Mouse (Mus musculus): ENCODE data around the gene Chrdl2. TPM values are rescaled to one million over a fixed set of nuclear protein-coding genes. Genes with fewer than 3 reads are reported as not detected.

The Chrdl2 gene
- polyA plus RNA-seq, 1 experiment = not detected

DNA sequence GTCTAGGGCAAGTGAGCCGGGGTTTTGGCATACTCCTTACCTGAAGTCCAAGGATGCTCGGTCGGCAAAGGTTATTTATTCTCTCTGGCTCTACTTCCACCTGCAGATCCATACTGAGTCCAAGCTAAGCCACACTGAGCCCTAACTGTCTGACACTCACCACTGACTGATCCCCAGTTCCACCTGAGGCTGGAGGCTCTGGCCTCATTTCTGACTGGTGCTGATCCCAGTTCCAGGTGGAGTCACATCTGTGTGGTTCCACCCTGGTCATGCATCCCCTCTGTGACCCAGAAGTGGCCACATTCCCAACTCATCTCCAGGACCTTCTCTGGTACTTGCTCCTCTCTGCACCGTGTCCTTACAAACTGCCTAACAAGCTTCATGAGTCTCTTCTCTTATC is 2.8 kb downstream of the Chrdl2 start:
- Histone ChIP-seq H3K4me1 (ENCODE audit: control insufficient read depth, insufficient read depth, low read length) (peaks cover 8% of the 10 kb centered on the region), H3K27ac (ENCODE audit: insufficient read depth, low read depth, low read length) (no peak overlapping the region), H3K4me3 (ENCODE audit: insufficient read depth, low read length) (no peak overlapping the region)
- TF ChIP-seq CTCF (IDR thresholded peaks at IDR 0.05; ENCODE audit: low read depth, low read length) = no peak
- TF ChIP-seq POLR2A (IDR thresholded peaks at IDR 0.05; ENCODE audit: borderline replicate concordance, low read depth, low read length) = no peak

GRCm38 (mm10) chr7:100009640-100010039 is 3.7 kb downstream of the Chrdl2 start:
- H3K27ac ChIP-seq (ENCODE audit: insufficient read depth, low read depth, low read length) = no peak overlapping the region
- peaks cover 8% of the 10 kb centered on the region for H3K4me1 ChIP-seq (ENCODE audit: control insufficient read depth, insufficient read depth, low read length)
- TF ChIP-seq POLR2A (IDR thresholded peaks at IDR 0.05; ENCODE audit: borderline replicate concordance, low read depth, low read length) (no peak), CTCF (IDR thresholded peaks at IDR 0.05; ENCODE audit: low read depth, low read length) (peak; percentile 54)
- H3K4me3 ChIP-seq (ENCODE audit: insufficient read depth, low read length) = no peak overlapping the region

- Histone ChIP-seq H3K27ac (ENCODE audit: insufficient read depth, low read depth, low read length) (no peak overlapping the region), H3K4me3 (ENCODE audit: insufficient read depth, low read length) (no peak overlapping the region), H3K4me1 (ENCODE audit: control insufficient read depth, insufficient read depth, low read length) (peaks cover 8% of the 10 kb centered on the region)
- TF ChIP-seq POLR2A (IDR thresholded peaks at IDR 0.05; ENCODE audit: borderline replicate concordance, low read depth, low read length) = no peak
- TF ChIP-seq CTCF (IDR thresholded peaks at IDR 0.05; ENCODE audit: low read depth, low read length) = no peak
Observed at GRCm38 (mm10) chr7:100010711-100011110, 4.7 kb downstream of the Chrdl2 start.

DNA sequence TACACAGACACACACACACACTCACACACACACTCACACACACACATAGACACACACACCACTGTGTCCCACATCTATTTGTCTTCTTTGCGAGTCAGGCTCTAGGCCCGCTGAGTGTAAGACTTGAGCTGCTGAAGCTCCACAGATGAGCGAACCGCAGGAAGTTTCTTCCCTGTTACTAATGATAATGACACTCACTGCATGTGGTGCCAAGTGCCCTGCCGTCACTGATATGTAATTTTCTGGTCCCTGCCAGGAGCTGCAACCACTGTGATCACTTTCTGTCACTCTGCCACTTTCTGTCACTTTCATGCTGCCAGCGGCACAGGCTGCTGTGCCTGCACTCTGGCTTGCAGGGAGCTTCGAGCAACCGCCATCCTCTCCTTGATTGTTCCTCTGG is 6.1 kb downstream of the Chrdl2 start:
- no peak overlapping the region for H3K4me3 ChIP-seq (ENCODE audit: insufficient read depth, low read length)
- no peak overlapping the region for H3K27ac ChIP-seq (ENCODE audit: insufficient read depth, low read depth, low read length)
- TF ChIP-seq CTCF (IDR thresholded peaks at IDR 0.05; ENCODE audit: low read depth, low read length) (no peak), POLR2A (IDR thresholded peaks at IDR 0.05; ENCODE audit: borderline replicate concordance, low read depth, low read length) (no peak)
- peaks cover 8% of the 10 kb centered on the region for H3K4me1 ChIP-seq (ENCODE audit: control insufficient read depth, insufficient read depth, low read length)

GRCm38 (mm10) chr7:100012515-100012914 is 6.5 kb downstream of the Chrdl2 start:
- Histone ChIP-seq H3K4me3 (ENCODE audit: insufficient read depth, low read length) (no peak overlapping the region), H3K27ac (ENCODE audit: insufficient read depth, low read depth, low read length) (no peak overlapping the region), H3K4me1 (ENCODE audit: control insufficient read depth, insufficient read depth, low read length) (peaks cover 8% of the 10 kb centered on the region)
- TF ChIP-seq POLR2A (IDR thresholded peaks at IDR 0.05; ENCODE audit: borderline replicate concordance, low read depth, low read length) (no peak), CTCF (IDR thresholded peaks at IDR 0.05; ENCODE audit: low read depth, low read length) (no peak)

GRCm38 (mm10) chr7:100014123-100014600 is 8.2 kb downstream of the Chrdl2 start:
- Histone ChIP-seq H3K4me3 (ENCODE audit: insufficient read depth, low read length) (no peak overlapping the region), H3K4me1 (ENCODE audit: control insufficient read depth, insufficient read depth, low read length) (peaks cover 8% of the 10 kb centered on the region), H3K27ac (ENCODE audit: insufficient read depth, low read depth, low read length) (no peak overlapping the region)
- no peak for TF ChIP-seq CTCF (IDR thresholded peaks at IDR 0.05; ENCODE audit: low read depth, low read length)
- no peak for TF ChIP-seq POLR2A (IDR thresholded peaks at IDR 0.05; ENCODE audit: borderline replicate concordance, low read depth, low read length)

GRCm38 (mm10) chr7:100017056-100017455 is 11.1 kb downstream of the Chrdl2 start:
- no peak overlapping the region for H3K27ac ChIP-seq (ENCODE audit: insufficient read depth, low read depth, low read length)
- TF ChIP-seq CTCF (IDR thresholded peaks at IDR 0.05; ENCODE audit: low read depth, low read length) = no peak
- H3K4me1 ChIP-seq (ENCODE audit: control insufficient read depth, insufficient read depth, low read length) = no peaks in the 10 kb centered on the region
- H3K4me3 ChIP-seq (ENCODE audit: insufficient read depth, low read length) = no peak overlapping the region

GRCm38 (mm10) chr7:100027353-100027752 is 21.4 kb downstream of the Chrdl2 start:
- peaks cover under 1% of the 10 kb centered on the region; the same call in 1 of the 2 replicates for H3K4me1 ChIP-seq (ENCODE audit: control insufficient read depth, insufficient read depth, low read length)
- no peak overlapping the region for H3K27ac ChIP-seq (ENCODE audit: insufficient read depth, low read depth, low read length)
- no peak overlapping the region for H3K4me3 ChIP-seq (ENCODE audit: insufficient read depth, low read length)
- TF ChIP-seq POLR2A (IDR thresholded peaks at IDR 0.05; ENCODE audit: borderline replicate concordance, low read depth, low read length) (no peak), CTCF (IDR thresholded peaks at IDR 0.05; ENCODE audit: low read depth, low read length) (no peak)

- Histone ChIP-seq H3K4me1 (ENCODE audit: control insufficient read depth, insufficient read depth, low read length) (peaks cover 4% of the 10 kb centered on the region; the same call in 1 of the 2 replicates), H3K4me3 (ENCODE audit: insufficient read depth, low read length) (no peak overlapping the region), H3K27ac (ENCODE audit: insufficient read depth, low read depth, low read length) (no peak overlapping the region)
- TF ChIP-seq CTCF (IDR thresholded peaks at IDR 0.05; ENCODE audit: low read depth, low read length) = peak; percentile 52; the same call in 1 of the 2 replicates
- TF ChIP-seq POLR2A (IDR thresholded peaks at IDR 0.05; ENCODE audit: borderline replicate concordance, low read depth, low read length) = no peak
Observed at GRCm38 (mm10) chr7:100029307-100029706, 23.3 kb downstream of the Chrdl2 start.

DNA sequence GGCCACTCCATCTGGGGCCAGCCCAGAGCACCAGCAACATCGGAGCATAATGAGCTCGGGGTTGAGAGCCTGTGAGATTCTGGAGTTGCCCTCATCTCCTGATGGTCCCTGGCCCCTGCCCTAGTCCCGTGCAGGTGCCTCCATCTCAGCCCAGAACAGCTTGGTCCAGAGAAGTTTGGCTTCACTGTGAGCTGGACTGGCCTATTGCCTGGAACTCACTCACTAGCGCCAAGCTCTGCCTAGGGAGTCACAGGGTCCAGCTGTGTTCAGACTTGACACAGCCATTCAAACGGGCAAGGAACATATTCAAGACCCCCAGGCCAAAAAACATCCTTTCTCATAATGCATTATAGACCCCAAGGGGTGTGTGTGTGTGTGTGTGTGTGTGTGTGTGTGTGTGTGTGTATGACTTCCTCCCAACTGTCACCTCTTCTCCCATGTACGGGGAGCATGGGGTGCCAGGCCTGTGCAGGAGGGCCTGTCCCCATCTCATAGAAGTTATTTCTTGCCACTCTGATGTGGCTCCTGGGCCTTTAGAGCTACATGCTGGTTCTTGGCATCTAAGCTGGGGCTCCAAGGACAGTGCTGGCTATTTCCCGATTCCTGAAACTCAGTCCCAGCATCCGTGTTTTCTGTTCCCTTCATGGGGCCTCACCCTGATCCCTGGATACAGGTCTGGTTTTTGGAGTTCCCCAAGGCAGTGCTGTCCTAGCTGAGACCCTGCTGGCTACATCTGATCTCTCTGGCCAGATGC is 25.2 kb downstream of the Chrdl2 start:
- Histone ChIP-seq H3K4me3 (ENCODE audit: insufficient read depth, low read length) (no peak overlapping the region), H3K27ac (ENCODE audit: insufficient read depth, low read depth, low read length) (no peak overlapping the region), H3K4me1 (ENCODE audit: control insufficient read depth, insufficient read depth, low read length) (peaks cover 13% of the 10 kb centered on the region)
- TF ChIP-seq CTCF (IDR thresholded peaks at IDR 0.05; ENCODE audit: low read depth, low read length) (no peak), POLR2A (IDR thresholded peaks at IDR 0.05; ENCODE audit: borderline replicate concordance, low read depth, low read length) (no peak)

Data from bone marrow macrophage, adult 2 months (primary cell).